Mouse (Mus musculus): Measurements from ENCODE around the gene Usp45.

Usp45 gene

GRCm38 (mm10) chr4:21788903-21789302 lies 21.9 kb downstream of the Usp45 start:
- DNase-seq (ENCODE audit: extremely low read depth, insufficient read length, low spot score) = no peak

GRCm38 (mm10) chr4:21789836-21790235 lies 22.9 kb downstream of the Usp45 start:
- DNase-seq (ENCODE audit: extremely low read depth, insufficient read length, low spot score) = no peak

DNA sequence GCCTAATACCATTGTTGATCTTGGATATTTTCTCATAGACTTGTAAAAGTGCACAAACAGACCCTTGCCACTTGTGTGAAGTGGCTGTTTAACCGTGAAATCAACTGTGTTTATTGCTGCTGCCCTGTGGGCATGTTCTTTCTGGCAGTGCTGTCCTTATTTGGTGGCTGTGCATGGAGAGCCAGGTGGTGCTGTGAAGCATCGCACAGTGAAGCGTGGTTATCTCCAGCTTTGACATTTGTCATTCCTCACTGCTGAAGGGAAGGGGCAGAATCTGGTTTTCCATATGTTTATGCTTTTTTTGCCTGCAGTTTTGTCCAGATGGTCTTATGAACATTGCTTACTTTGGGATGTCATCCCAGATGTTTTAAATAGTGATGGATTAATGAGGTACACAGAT lies 26.7 kb downstream of the Usp45 start:
- no peak for DNase-seq (ENCODE audit: extremely low read depth, insufficient read length, low spot score)

- DNase-seq (ENCODE audit: extremely low read depth, insufficient read length, low spot score) = no peak
Measured at GRCm38 (mm10) chr4:21801013-21801412, 34.1 kb downstream of the Usp45 start.

DNA sequence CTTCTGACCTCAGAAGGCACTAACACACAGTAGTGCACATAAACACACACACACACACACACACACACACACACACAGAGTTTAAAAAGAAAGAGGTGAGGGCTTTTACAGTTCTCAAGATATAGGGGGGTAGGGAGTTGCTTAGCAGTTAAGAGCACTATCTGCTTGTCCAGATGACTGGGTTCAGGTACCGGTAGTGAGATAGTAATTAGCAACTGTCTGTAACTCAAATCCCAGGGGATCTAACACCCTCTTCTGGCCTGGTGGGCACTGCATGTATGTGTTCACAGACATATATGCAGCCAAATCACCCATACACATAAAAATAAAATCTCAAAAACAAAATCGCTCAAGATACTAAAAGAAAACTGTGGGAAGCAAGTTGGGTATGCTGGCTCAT lies 34.7 kb downstream of the Usp45 start:
- DNase-seq (ENCODE audit: extremely low read depth, insufficient read length, low spot score) = no peak

GRCm38 (mm10) chr4:21807204-21807603 lies 40.2 kb downstream of the Usp45 start:
- no peak for DNase-seq (ENCODE audit: extremely low read depth, insufficient read length, low spot score)

DNA sequence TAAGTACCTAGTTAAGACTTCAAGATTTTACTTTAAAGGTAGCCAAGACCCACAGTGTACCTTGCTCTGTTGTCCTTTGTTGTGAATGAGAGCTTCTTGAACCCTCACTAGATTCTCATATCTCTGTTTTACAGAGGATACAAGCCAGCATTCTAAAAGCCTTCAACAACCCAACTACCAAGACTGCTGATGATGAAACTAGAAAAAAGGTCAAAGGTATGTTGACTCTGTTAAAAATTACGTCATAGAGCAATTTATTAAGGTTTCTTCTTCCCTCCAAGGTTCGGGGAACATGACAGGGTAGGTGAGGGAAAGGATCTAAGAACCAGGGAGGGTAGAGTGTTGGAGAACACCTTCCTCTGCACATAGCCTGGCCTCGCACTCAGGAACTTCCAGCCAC lies 43.7 kb downstream of the Usp45 start:
- no peak for DNase-seq (ENCODE audit: extremely low read depth, insufficient read length, low spot score)

DNA sequence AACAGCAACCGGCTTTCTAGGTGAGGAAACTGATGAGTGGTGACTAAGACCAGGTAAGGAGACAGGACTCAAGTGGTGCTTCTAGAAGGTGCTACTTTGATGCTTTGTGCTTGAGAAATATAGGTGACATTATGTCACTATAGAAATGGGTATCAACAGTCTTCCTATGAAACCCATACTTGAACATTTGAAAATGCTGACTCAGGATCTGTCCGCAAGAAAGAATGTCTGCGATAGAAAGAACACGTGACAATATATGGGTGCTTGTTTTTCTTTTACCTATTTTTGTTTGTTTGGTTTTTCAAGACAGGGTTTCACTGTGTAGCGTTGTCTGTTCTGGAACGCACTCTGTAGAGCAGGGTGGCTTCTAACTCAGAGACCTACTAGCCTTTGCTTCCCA lies 45.7 kb downstream of the Usp45 start:
- no peak for DNase-seq (ENCODE audit: extremely low read depth, insufficient read length, low spot score)

- peak; percentile 43 for DNase-seq (ENCODE audit: extremely low read depth, insufficient read length, low spot score)
Measured at GRCm38 (mm10) chr4:21814029-21814428, 47.1 kb downstream of the Usp45 start.

- no peak for DNase-seq (ENCODE audit: extremely low read depth, insufficient read length, low spot score)
Measured at GRCm38 (mm10) chr4:21826616-21827015, 59.7 kb downstream of the Usp45 start.

DNA sequence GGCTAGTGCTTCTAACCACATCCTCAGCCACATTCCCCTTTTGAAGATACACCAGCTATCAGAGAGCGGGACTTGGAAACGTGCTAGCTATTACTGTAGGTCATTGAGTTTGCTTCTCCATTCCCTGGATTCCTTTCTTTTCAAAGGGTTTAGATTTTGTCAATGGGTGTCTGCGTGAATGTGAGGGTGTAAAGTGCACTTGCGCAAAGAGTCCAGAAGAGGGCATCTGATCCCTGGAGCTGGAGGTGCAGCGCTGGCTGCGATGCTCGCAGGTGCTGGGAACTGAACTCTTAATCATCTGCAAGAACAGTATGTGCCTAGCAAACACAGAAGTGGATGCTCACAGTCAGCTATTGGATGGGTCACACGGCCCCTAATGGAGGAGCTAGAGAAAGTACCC lies 65.9 kb downstream of the Usp45 start:
- no peak for DNase-seq (ENCODE audit: extremely low read depth, insufficient read length, low spot score)

- peak; percentile 95 for DNase-seq (ENCODE audit: extremely low read depth, insufficient read length, low spot score)
Measured at GRCm38 (mm10) chr4:21847481-21848286, 80.7 kb downstream of the Usp45 start, which contains the start of gene Pnisr. Gene Pnisr, plus strand, starts transcription at chr4:21847583.

- no peak for DNase-seq (ENCODE audit: extremely low read depth, insufficient read length, low spot score)
Measured at GRCm38 (mm10) chr4:21848287-21848630, 81.3 kb downstream of the Usp45 start.

GRCm38 (mm10) chr4:21857481-21857880 lies 90.5 kb downstream of the Usp45 start:
- no peak for DNase-seq (ENCODE audit: extremely low read depth, insufficient read length, low spot score)

DNA sequence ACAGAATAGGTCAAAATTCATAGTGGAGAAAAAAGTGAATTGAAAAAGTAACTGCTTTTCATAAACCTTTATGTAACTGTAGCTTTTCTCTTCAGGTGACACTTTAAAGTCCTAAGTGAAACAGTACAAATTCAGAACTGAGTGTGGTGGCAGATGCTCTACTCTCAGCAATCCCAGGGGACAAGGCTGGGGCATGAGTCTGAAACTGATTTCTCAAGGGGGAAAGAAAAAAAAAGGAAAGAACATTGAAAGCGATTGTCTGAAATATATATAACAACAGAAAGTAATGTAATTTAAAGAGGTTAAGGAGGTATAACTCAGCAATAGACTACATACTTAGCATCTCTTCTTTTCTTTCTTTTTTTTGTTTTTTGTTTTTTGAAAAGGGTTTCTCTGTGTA lies 98.3 kb downstream of the Usp45 start:
- no peak for DNase-seq (ENCODE audit: extremely low read depth, insufficient read length, low spot score)

- DNase-seq (ENCODE audit: extremely low read depth, insufficient read length, low spot score) = no peak
Measured at GRCm38 (mm10) chr4:21878776-21879175, 111.8 kb downstream of the Usp45 start.

DNA sequence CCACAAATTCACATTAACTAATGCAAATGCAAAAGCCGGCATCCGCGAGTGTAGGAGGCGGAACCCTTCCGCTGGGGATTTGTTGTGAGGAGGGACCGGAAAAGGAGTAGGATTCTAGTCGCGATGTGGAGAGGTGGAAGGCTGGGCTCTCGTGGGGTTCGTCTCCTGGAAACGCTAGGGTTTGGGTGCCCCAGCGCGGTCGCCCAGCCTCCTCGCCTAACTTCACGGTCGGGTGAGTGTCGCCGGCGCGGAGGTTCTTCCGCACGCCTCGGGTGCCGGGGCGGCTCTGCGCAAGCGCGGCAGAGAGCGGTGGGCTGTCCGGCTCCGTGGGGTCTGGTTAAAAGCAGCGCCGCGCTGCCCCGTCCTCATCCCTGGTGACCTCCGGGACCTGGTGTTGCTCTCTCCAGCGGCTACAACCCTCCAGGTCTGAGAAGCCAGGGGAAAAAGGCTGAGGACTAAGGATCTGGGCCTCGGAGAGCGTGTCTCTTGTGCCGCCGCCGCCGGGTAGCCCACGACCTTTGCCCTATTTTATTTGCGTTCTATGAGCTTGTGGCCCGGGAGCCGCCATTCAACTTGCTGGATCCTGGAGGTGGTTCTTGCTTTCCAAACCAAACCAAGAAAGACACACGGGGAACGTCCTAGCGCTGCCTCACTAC lies 112.7 kb downstream of the Usp45 start, which contains the start of gene Coq3:
TSS of gene Coq3 (plus strand) at position 109 of the 656 bp plus-strand sequence.
- DNase-seq (ENCODE audit: extremely low read depth, insufficient read length, low spot score) = peak; percentile 86

DNA sequence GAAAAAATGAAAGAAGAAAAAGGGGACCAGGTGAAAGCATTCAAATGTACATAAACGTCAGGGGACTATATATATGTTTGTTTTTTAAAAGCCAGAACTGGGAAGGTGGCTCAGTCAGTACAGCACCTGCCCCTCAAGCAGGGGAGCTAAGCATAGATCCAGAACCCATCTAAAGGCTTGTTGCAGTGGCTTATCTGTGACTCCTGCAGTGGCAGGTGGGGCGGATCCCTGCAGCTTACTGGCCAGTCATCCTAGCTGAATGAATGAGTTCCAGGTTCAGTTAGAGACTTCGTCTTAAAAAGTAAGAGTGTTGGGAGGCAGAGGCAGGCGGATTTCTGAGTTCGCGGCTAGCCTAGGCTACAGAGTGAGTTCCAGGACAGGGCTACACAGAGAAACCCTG lies 115.8 kb downstream of the Usp45 start:
- DNase-seq (ENCODE audit: extremely low read depth, insufficient read length, low spot score) = no peak

DNA sequence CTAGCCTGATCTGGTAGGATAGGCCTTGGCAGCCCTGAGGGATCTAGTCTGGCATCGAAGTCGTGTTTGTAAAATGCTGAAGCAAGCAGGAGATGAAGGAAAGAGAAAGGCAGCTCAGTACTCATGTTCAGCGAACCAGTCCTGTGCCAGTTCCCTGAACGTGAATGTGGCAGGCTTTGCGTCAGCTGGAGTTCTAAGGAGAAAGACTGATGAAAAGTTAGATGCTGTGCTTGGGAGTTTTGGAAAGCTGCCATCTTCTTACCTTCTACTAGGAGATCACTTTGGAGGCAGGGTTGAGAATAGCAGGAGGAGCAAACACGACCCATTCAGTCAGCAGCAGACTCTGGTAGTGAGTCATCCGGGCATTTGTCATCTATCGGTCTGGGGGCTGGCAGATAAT lies 118.9 kb downstream of the Usp45 start:
- no peak for DNase-seq (ENCODE audit: extremely low read depth, insufficient read length, low spot score)

Measured in 3134 (cell line).